Mouse (Mus musculus): ENCODE results near the gene Rbm14. TPM values are rescaled to one million over a fixed set of nuclear protein-coding genes. Genes with fewer than 3 reads are reported as not detected.
A peak's percentile ranks its signal among the peaks of the same experiment; 100 is the strongest.

Gene Rbm14
- polyA plus RNA-seq, 1 experiment from 2014 or later: 67.5 TPM

DNA sequence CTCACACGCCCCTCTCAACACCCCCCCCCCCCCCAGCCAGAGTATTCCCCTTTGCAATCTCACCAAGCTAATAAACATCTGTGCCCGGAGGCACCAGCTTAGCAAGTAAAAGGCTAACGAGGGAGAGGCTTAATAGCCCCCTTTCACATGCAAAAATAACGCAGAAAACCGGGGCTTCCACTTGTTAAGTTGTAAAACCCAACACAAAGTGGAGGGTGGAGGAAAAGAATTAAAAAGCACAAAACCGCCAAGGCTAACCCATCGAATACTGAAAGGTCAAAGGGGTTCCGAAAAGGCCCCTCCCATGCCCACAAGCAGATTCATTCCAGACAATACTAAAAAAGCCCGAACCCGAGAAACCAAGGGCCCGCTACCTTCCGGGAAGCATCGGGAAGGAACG lies 1.1 kb downstream of the Rbm14 start:
- Histone ChIP-seq H3K9me3 (0 out of 2 replicates have a peak, but pooled peaks cover under 1% of the 10 kb centered on the region), H3K4me2 (peak overlapping the region; percentile 96), H3K9ac (peak overlapping the region; percentile 76), H3K4me1 (replicated peaks) (peaks cover 37% of the 10 kb centered on the region), H3K4me3 (peak overlapping the region; percentile 87), H3K36me3 (no peaks in the 10 kb centered on the region), H3K27ac (peak overlapping the region; percentile 95), H3K27me3 (no peaks in the 10 kb centered on the region)
- WGBS: 0% methylated on average over 14 of the region's 14 CpGs
- ATAC-seq (ENCODE audit: low FRiP score): no peak

DNA sequence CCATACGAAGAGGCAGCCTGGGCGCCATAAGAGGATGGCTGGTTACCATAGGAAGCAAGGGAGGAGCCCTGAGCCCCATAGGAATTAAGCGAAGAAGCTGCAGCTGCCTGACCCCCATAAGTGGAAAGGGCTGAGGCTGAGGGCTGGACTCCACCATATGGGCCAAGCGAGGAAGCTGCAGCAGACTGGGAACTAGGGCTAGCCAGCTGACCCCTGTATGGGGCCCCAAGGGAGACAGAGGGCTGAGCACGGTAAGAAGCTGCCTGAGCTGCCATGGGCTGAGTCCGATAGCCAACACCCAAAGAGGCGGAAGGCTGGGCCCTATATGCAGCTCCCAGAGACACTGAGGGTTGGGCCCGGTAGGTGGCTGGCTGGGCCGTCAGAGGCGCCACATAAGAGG lies 8.2 kb downstream of the Rbm14 start:
- Histone ChIP-seq H3K9me3 (no peaks in the 10 kb centered on the region), H3K4me1 (replicated peaks) (peaks cover 33% of the 10 kb centered on the region), H3K4me3 (no peak overlapping the region), H3K4me2 (no peak overlapping the region), H3K36me3 (peaks cover 56% of the 10 kb centered on the region), H3K27ac (no peak overlapping the region), H3K9ac (peak overlapping the region; percentile 43; the same call in 1 of the 2 replicates), H3K27me3 (no peaks in the 10 kb centered on the region)
- ATAC-seq (ENCODE audit: low FRiP score): no peak
- WGBS: 74% methylated on average over 10 of the region's 10 CpGs

DNA sequence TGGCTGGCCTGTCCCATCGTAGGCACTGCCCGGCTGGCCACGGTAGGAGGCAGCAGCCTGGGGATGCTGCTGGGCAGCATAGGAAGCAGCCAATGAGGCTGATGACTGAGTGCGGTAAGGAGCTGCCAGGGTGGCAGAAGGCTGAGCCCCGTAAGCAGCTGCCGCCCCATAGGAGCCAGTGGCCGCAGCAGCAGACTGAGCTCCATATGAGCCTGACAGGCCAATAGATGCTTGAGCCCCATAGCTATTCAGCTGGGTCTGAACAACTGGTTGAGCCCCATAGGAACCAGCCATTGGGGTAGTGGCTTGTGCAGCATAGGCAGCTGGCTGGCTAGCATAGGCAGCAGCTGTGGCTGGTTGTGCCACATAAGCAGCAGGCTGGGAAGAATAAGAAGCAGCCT lies 8.7 kb downstream of the Rbm14 start:
- H3K9me3 ChIP-seq: no peaks in the 10 kb centered on the region
- H3K4me3 ChIP-seq: no peak overlapping the region
- H3K36me3 ChIP-seq: peaks cover 56% of the 10 kb centered on the region
- no peaks in the 10 kb centered on the region for H3K27me3 ChIP-seq
- 0 out of 2 replicates have a peak, but pooled peaks have one; percentile 49 for ATAC-seq (ENCODE audit: low FRiP score)
- 90% methylated on average over 7 of the region's 7 CpGs for WGBS
- no peak overlapping the region for H3K27ac ChIP-seq
- no peak overlapping the region for H3K9ac ChIP-seq
- H3K4me2 ChIP-seq: no peak overlapping the region
- H3K4me1 ChIP-seq (replicated peaks): peaks cover 27% of the 10 kb centered on the region

DNA sequence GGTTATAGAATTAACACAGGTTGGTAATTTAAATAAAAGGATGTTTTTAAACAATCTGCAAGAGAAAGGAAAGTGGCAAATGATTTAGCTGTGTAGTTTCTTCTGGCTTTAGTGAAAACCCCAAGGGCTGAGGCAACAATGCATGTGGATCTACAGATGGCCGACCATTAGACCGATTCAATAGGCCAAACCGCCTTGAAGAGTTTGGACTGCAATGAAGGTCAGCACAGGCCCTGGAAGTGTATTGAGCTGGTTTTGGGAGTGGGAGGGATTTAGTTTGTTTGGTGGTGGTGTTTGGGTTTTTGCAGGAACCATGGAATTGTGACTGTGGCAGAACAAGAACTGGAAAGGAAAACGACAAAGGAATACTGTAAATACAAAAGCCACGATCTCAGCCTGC lies 12.4 kb downstream of the Rbm14 start:
- no peak overlapping the region for H3K27ac ChIP-seq
- H3K27me3 ChIP-seq: no peaks in the 10 kb centered on the region
- WGBS: 94% methylated on average over 5 of the region's 5 CpGs
- peaks cover 56% of the 10 kb centered on the region for H3K36me3 ChIP-seq
- H3K4me2 ChIP-seq: no peak overlapping the region
- no peaks in the 10 kb centered on the region for H3K9me3 ChIP-seq
- H3K9ac ChIP-seq: no peak overlapping the region
- no peak for ATAC-seq (ENCODE audit: low FRiP score)
- H3K4me1 ChIP-seq (replicated peaks): peaks cover 26% of the 10 kb centered on the region
- H3K4me3 ChIP-seq: no peak overlapping the region

DNA sequence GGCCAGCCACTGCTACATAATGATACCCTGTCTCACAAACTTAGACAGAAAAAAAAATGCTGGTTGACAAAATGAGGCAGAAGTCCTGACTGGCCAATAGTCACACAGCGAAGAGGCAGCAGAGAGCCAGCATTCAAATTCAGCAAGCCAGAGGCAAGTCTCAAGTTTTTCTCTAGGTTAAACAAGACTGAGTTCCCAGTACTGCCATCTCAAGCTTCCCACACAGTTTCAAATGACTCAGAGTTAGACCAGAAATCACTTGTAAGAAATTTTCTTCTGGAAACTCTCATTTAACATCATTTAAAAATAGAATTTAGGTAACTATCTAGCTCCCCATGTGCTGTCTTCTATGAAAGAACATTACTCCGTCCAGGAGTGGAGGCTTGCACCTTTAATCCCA lies 13.6 kb downstream of the Rbm14 start:
- ATAC-seq (ENCODE audit: low FRiP score): no peak
- Histone ChIP-seq H3K4me2 (no peak overlapping the region), H3K27me3 (no peaks in the 10 kb centered on the region), H3K9me3 (no peaks in the 10 kb centered on the region), H3K4me1 (replicated peaks) (peaks cover 16% of the 10 kb centered on the region), H3K9ac (no peak overlapping the region), H3K4me3 (no peak overlapping the region), H3K27ac (no peak overlapping the region), H3K36me3 (peaks cover 46% of the 10 kb centered on the region)
- WGBS: 95% methylated on average over 2 of the region's 2 CpGs

DNA sequence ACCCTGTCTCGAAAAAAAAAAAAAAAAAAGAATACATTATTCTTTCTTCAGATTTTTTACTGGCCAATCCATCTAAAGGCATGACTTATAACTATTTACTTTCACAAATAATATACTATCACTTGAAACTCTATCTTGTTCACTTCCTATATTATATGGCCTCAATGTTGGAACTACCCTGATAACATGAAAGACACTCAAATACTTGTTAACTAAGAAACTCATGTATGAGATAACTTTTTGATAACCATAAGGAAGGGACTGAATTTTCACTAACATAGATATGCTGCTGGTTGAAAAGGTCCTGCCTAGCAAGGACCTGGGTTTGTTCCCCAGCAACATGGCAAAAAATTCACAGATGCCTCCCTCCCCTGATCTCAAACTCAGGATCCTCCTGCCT lies 15.5 kb downstream of the Rbm14 start:
- 75% methylated on average over 1 of the region's 1 CpGs for WGBS
- H3K9me3 ChIP-seq: no peaks in the 10 kb centered on the region
- no peak overlapping the region for H3K4me3 ChIP-seq
- H3K4me1 ChIP-seq (replicated peaks): peaks cover 27% of the 10 kb centered on the region
- no peak overlapping the region for H3K4me2 ChIP-seq
- H3K27me3 ChIP-seq: no peaks in the 10 kb centered on the region
- no peak overlapping the region for H3K9ac ChIP-seq
- H3K36me3 ChIP-seq: peaks cover 38% of the 10 kb centered on the region
- H3K27ac ChIP-seq: no peak overlapping the region
- ATAC-seq (ENCODE audit: low FRiP score): no peak

DNA sequence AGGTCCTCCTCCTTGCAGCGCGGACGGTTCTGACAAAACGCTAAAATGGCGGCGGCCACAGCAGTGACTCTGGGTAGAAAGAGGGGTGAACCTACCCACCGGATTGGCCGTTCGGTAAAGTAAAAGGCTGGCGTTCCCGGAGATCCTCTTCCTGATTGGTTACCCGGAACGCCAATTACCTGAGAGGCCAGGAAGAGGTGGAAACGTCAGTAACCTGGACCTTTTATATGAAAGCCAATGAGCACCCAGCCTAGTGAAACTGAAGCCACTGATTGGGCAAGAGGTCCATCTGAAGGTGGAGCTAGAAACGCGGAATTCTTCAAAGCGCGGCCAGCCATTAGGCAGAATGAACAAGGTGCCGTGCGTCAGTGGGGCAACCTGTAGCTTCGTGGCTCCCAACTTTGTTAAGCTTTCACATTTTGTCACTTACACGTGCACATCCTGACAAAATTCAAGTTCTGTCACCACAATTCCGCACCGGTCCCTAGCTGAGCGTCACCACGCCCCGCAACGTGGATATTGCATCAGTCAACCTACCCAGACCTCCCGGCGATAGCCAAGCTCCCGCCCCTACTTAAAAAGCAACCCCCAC lies 17.5 kb downstream of the Rbm14 start, which contains the start of gene Rbm4:
Gene Rbm4 (minus strand): TSS at position 71 of the 592 bp plus-strand sequence.
- no peaks in the 10 kb centered on the region for H3K27me3 ChIP-seq
- peak within 1 kb of the TSS; percentile 77 for H3K4me3 ChIP-seq
- H3K9me3 ChIP-seq: no peaks in the 10 kb centered on the region
- H3K36me3 ChIP-seq: peaks cover 28% of the 10 kb centered on the region
- H3K9ac ChIP-seq: peak within 1 kb of the TSS; percentile 83
- peaks cover 46% of the 10 kb centered on the region for H3K4me1 ChIP-seq (replicated peaks)
- H3K4me2 ChIP-seq: peak within 1 kb of the TSS; percentile 93
- ATAC-seq (ENCODE audit: low FRiP score): peak; percentile 99
- WGBS: under 1% methylated on average over 31 of the region's 31 CpGs
- peak within 1 kb of the TSS; percentile 89 for H3K27ac ChIP-seq

DNA sequence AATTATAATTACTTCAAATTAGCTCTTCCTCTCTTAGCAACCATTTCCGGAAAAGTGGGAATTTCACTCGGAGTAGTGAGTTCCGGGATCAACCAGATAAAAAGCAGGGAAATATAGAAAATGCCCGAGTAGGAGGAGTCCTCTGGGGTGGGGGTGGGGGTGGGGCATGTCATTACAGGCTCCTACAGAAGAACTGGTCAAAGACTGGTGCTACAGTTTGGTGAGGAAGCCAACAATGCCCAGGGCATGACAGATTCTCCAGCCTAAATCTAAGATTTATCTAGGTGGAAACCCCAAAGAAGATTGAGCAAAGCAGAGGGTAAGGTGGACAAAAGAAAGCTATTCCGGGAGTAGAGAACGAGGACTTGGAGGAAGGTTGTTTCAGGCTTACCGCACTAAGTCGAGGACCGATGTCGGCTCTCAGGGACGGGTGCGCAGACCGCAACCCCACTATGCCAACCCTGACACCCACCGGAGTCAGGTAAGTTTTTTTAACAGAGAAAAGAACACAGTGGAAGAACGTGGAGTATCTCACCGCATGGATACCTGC lies 18.1 kb downstream of the Rbm14 start:
- peak; percentile 49 for ATAC-seq (ENCODE audit: low FRiP score)
- H3K4me3 ChIP-seq: peak overlapping the region; percentile 77
- H3K27ac ChIP-seq: peak overlapping the region; percentile 89
- H3K4me1 ChIP-seq (replicated peaks): peaks cover 51% of the 10 kb centered on the region
- no peaks in the 10 kb centered on the region for H3K9me3 ChIP-seq
- no peaks in the 10 kb centered on the region for H3K27me3 ChIP-seq
- H3K36me3 ChIP-seq: peaks cover 26% of the 10 kb centered on the region
- WGBS: 3% methylated on average over 16 of the region's 16 CpGs
- peak overlapping the region; percentile 93 for H3K4me2 ChIP-seq
- peak overlapping the region; percentile 83 for H3K9ac ChIP-seq

DNA sequence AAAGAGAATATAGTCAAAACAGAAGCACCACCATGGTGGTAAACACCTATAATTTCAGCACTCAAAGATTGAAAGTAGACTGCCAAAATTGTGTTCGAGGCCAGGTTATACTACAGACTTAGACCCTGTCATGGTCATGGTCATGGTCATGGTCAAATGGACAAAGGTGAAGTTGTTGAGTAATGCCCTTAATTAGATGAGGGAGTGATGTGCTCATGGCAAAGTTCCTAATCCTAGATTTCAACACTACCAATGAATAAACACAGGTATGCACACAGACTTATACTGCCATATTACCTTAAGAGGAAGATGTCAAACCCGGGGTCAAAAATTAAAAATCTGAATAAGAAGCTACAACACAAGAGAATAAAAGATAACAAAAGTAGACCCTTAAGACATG lies 25.1 kb downstream of the Rbm14 start:
- no peak overlapping the region for H3K4me2 ChIP-seq
- peaks cover 67% of the 10 kb centered on the region for H3K36me3 ChIP-seq
- no peak overlapping the region for H3K9ac ChIP-seq
- 99% methylated on average over 2 of the region's 2 CpGs for WGBS
- H3K27ac ChIP-seq: no peak overlapping the region
- no peak for ATAC-seq (ENCODE audit: low FRiP score)
- no peaks in the 10 kb centered on the region for H3K27me3 ChIP-seq
- H3K4me3 ChIP-seq: no peak overlapping the region
- peaks cover 53% of the 10 kb centered on the region for H3K4me1 ChIP-seq (replicated peaks)
- no peaks in the 10 kb centered on the region for H3K9me3 ChIP-seq

DNA sequence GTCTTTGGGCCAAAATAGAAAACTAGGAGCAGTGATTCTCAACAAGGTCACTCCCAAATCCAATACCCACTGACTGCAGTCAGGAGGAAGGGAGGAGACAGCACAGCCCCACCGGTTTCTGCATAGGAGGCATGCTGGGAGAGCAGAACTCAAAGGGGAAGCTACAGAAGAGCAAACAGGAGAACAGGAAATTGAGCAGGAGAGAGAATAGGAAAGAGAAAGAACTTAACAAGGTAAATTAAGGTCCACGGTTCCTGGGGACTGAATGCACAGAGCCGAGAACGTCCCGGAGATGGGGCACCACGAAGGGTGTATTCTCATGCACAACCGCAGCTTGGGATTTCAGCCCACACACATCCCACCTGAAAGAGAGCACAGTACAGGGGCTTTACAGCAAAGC lies 26.2 kb downstream of the Rbm14 start:
- Histone ChIP-seq H3K27ac (no peak overlapping the region), H3K4me1 (replicated peaks) (peaks cover 42% of the 10 kb centered on the region), H3K27me3 (no peaks in the 10 kb centered on the region), H3K4me2 (no peak overlapping the region), H3K9me3 (no peaks in the 10 kb centered on the region), H3K36me3 (peaks cover 62% of the 10 kb centered on the region), H3K9ac (no peak overlapping the region), H3K4me3 (no peak overlapping the region)
- WGBS: 88% methylated on average over 7 of the region's 7 CpGs
- no peak for ATAC-seq (ENCODE audit: low FRiP score)

DNA sequence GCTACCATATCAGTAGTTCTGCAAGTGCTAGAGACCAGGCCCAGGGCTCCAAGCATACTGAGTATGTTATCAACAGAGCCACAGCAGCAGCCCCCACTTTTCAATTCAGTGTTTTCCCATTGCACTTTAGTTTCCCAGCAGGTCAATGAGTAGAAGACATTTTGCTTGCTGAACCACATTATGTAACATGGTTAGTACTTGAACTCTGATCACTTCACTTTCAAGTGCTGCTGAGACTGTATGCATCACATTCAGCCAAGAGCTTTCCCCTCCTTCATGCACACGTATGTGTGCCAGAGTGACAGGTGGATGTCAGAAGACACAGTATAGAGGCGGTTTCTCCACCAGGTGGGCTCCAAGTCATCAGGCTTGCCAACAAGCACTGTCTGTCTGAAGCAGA lies 28.5 kb downstream of the Rbm14 start:
- no peak overlapping the region for H3K27ac ChIP-seq
- no peak for ATAC-seq (ENCODE audit: low FRiP score)
- peaks cover 58% of the 10 kb centered on the region for H3K36me3 ChIP-seq
- peaks cover 21% of the 10 kb centered on the region for H3K4me1 ChIP-seq (replicated peaks)
- no peak overlapping the region for H3K4me2 ChIP-seq
- no peak overlapping the region for H3K9ac ChIP-seq
- no peaks in the 10 kb centered on the region for H3K9me3 ChIP-seq
- H3K27me3 ChIP-seq: no peaks in the 10 kb centered on the region
- WGBS: 96% methylated on average over 2 of the region's 2 CpGs
- H3K4me3 ChIP-seq: no peak overlapping the region

DNA sequence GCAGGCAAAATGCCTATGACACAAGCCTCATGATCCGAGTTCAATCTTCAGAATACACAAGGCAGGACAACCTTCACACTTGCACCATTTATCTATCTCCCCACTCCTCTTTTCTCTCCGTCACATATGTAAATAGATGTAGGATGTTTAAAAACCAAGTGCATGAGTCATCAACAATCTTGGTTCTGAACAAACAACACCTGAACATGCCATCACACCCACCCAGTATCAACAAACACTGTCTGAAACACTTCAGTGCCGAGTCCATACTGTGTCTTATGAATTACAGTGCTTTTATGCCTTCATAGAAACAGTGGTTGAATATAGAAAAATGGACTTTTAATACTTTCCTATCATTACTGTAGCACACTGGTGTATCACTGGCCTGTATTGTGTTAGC lies 38.6 kb downstream of the Rbm14 start:
- H3K4me2 ChIP-seq: no peak overlapping the region
- no peak overlapping the region for H3K9ac ChIP-seq
- no peak overlapping the region for H3K4me3 ChIP-seq
- WGBS: 91% methylated on average over 3 of the region's 3 CpGs
- peaks cover 74% of the 10 kb centered on the region for H3K36me3 ChIP-seq
- no peak overlapping the region for H3K27ac ChIP-seq
- no peaks in the 10 kb centered on the region for H3K9me3 ChIP-seq
- H3K4me1 ChIP-seq (replicated peaks): no peaks in the 10 kb centered on the region
- no peaks in the 10 kb centered on the region for H3K27me3 ChIP-seq
- ATAC-seq (ENCODE audit: low FRiP score): no peak

DNA sequence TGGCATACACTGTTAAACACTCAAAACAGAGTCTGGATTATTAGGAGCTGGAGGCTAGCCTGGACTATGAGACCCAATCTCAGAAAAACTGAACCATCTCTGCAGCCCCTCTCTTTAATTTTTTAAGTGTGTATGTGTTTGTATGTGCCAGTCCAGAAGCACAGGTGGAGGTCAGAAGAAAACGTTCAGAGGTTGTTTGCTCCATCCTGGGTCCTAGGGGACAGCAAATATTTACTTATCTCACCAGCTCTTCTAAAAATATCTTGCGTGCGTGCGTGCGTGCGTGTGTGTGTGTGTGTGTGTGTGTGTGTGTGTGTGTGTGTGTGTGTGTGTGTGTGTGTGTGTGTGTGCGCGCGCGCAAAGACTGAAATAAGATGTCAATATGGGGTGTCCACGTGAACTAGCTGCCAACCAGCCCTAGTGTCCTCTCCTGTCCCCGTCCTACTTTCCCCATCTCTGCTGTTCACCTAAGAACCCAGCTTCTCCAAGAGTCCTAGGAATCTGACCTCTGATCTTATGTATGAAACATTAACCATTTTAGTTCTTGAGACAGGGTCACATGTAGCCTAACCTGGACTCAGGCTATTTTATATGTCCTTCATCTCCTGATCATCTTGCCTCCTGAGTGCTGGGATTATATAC lies 43.8 kb downstream of the Rbm14 start:
- H3K9ac ChIP-seq: no peak overlapping the region
- no peak overlapping the region for H3K27ac ChIP-seq
- WGBS: 91% methylated on average over 12 of the region's 12 CpGs
- H3K9me3 ChIP-seq: no peaks in the 10 kb centered on the region
- H3K36me3 ChIP-seq: peaks cover 86% of the 10 kb centered on the region
- H3K4me2 ChIP-seq: no peak overlapping the region
- no peak for ATAC-seq (ENCODE audit: low FRiP score)
- H3K4me3 ChIP-seq: no peak overlapping the region
- no peaks in the 10 kb centered on the region for H3K27me3 ChIP-seq
- H3K4me1 ChIP-seq (replicated peaks): peaks cover 17% of the 10 kb centered on the region
